Mouse (Mus musculus): ENCODE data around the gene Sgsm3. TPM values are rescaled to one million over a fixed set of nuclear protein-coding genes. Genes with fewer than 3 reads are reported as not detected.
A peak's percentile ranks its signal among the peaks of the same experiment; 100 is the strongest.

Gene Sgsm3
- polyA plus RNA-seq, 1 experiment from 2014 or later = 7.5 TPM

GRCm38 (mm10) chr15:81026901-81027300, 49.3 kb downstream of the Sgsm3 start:
- Histone ChIP-seq H3K36me3 (replicated peaks; ENCODE audit: insufficient read depth, low read length) (peaks cover 19% of the 10 kb centered on the region), H3K4me1 (ENCODE audit: insufficient read depth) (peaks cover 20% of the 10 kb centered on the region), H3K4me3 (ENCODE audit: low read depth, low read length) (no peak overlapping the region), H3K27me3 (ENCODE audit: insufficient read depth, low read length) (no peaks in the 10 kb centered on the region), H3K4me2 (ENCODE audit: low read depth, low read length) (no peak overlapping the region), H3K27ac (ENCODE audit: low read depth) (peak overlapping the region; percentile 48; the same call in 1 of the 2 replicates), H3K9ac (replicated peaks) (no peak overlapping the region), H3K9me3 (ENCODE audit: low read length) (no peaks in the 10 kb centered on the region)
- WGBS (ENCODE audit: insufficient replicate concordance) = 49% methylated on average over 5 of the region's 5 CpGs
- ATAC-seq = no peak
- DNase-seq = no peak
- TF ChIP-seq EP300 (IDR thresholded peaks at IDR 0.05; ENCODE audit: low read depth) = no peak
- TF ChIP-seq CTCF (IDR thresholded peaks at IDR 0.05; ENCODE audit: low read depth) = no peak

GRCm38 (mm10) chr15:81027378-81028173, 50.0 kb downstream of the Sgsm3 start:
- TF ChIP-seq CTCF (IDR thresholded peaks at IDR 0.05; ENCODE audit: low read depth) (peak; percentile 93), EP300 (IDR thresholded peaks at IDR 0.05; ENCODE audit: low read depth) (peak; percentile 59; the same call in 1 of the 2 replicates)
- WGBS (ENCODE audit: insufficient replicate concordance) = 25% methylated on average over 8 of the region's 8 CpGs
- H3K27ac ChIP-seq (ENCODE audit: low read depth) = 0 out of 2 replicates have a peak overlapping the region, but pooled peaks have one; percentile 34
- no peak overlapping the region for H3K4me2 ChIP-seq (ENCODE audit: low read depth, low read length)
- H3K27me3 ChIP-seq (ENCODE audit: insufficient read depth, low read length) = no peaks in the 10 kb centered on the region
- ATAC-seq (peak; percentile 94), DNase-seq (peak; percentile 86)
- H3K9ac ChIP-seq (replicated peaks) = no peak overlapping the region
- H3K4me1 ChIP-seq (ENCODE audit: insufficient read depth) = peaks cover 14% of the 10 kb centered on the region
- H3K4me3 ChIP-seq (ENCODE audit: low read depth, low read length) = no peak overlapping the region
- H3K36me3 ChIP-seq (replicated peaks; ENCODE audit: insufficient read depth, low read length) = peaks cover 13% of the 10 kb centered on the region
- no peaks in the 10 kb centered on the region for H3K9me3 ChIP-seq (ENCODE audit: low read length)

GRCm38 (mm10) chr15:81030891-81031425, 53.4 kb downstream of the Sgsm3 start:
- Histone ChIP-seq H3K36me3 (replicated peaks; ENCODE audit: insufficient read depth, low read length) (0 out of 2 replicates have a peak, but pooled peaks cover 4% of the 10 kb centered on the region), H3K27me3 (ENCODE audit: insufficient read depth, low read length) (no peaks in the 10 kb centered on the region), H3K27ac (ENCODE audit: low read depth) (no peak overlapping the region), H3K4me3 (ENCODE audit: low read depth, low read length) (no peak overlapping the region), H3K9ac (replicated peaks) (no peak overlapping the region), H3K9me3 (ENCODE audit: low read length) (no peaks in the 10 kb centered on the region), H3K4me2 (ENCODE audit: low read depth, low read length) (no peak overlapping the region), H3K4me1 (ENCODE audit: insufficient read depth) (peaks cover 34% of the 10 kb centered on the region)
- ATAC-seq = no peak
- no peak for TF ChIP-seq EP300 (IDR thresholded peaks at IDR 0.05; ENCODE audit: low read depth)
- no peak for TF ChIP-seq CTCF (IDR thresholded peaks at IDR 0.05; ENCODE audit: low read depth)
- no peak for DNase-seq
- WGBS (ENCODE audit: insufficient replicate concordance) = 67% methylated on average over 10 of the region's 10 CpGs

GRCm38 (mm10) chr15:81031611-81032010, 54.0 kb downstream of the Sgsm3 start:
- no peak overlapping the region for H3K4me2 ChIP-seq (ENCODE audit: low read depth, low read length)
- ATAC-seq (no peak), DNase-seq (no peak)
- 86% methylated on average over 4 of the region's 4 CpGs for WGBS (ENCODE audit: insufficient replicate concordance)
- 0 out of 2 replicates have a peak, but pooled peaks cover 3% of the 10 kb centered on the region for H3K36me3 ChIP-seq (replicated peaks; ENCODE audit: insufficient read depth, low read length)
- H3K4me3 ChIP-seq (ENCODE audit: low read depth, low read length) = no peak overlapping the region
- H3K9me3 ChIP-seq (ENCODE audit: low read length) = no peaks in the 10 kb centered on the region
- no peak overlapping the region for H3K27ac ChIP-seq (ENCODE audit: low read depth)
- peaks cover 34% of the 10 kb centered on the region for H3K4me1 ChIP-seq (ENCODE audit: insufficient read depth)
- no peak overlapping the region for H3K9ac ChIP-seq (replicated peaks)
- H3K27me3 ChIP-seq (ENCODE audit: insufficient read depth, low read length) = no peaks in the 10 kb centered on the region
- TF ChIP-seq EP300 (IDR thresholded peaks at IDR 0.05; ENCODE audit: low read depth) (no peak), CTCF (IDR thresholded peaks at IDR 0.05; ENCODE audit: low read depth) (no peak)

GRCm38 (mm10) chr15:81032941-81033629, 55.5 kb downstream of the Sgsm3 start:
- no peak overlapping the region for H3K4me3 ChIP-seq (ENCODE audit: low read depth, low read length)
- H3K9me3 ChIP-seq (ENCODE audit: low read length) = no peaks in the 10 kb centered on the region
- H3K4me2 ChIP-seq (ENCODE audit: low read depth, low read length) = no peak overlapping the region
- TF ChIP-seq CTCF (IDR thresholded peaks at IDR 0.05; ENCODE audit: low read depth) (no peak), EP300 (IDR thresholded peaks at IDR 0.05; ENCODE audit: low read depth) (no peak)
- DNase-seq (no peak), ATAC-seq (peak; percentile 40; the same call in 1 of the 2 replicates)
- H3K27ac ChIP-seq (ENCODE audit: low read depth) = peak overlapping the region; percentile 4; the same call in 1 of the 2 replicates
- 0 out of 2 replicates have a peak, but pooled peaks cover 3% of the 10 kb centered on the region for H3K36me3 ChIP-seq (replicated peaks; ENCODE audit: insufficient read depth, low read length)
- no peaks in the 10 kb centered on the region for H3K27me3 ChIP-seq (ENCODE audit: insufficient read depth, low read length)
- WGBS (ENCODE audit: insufficient replicate concordance) = 36% methylated on average over 9 of the region's 9 CpGs
- peaks cover 23% of the 10 kb centered on the region for H3K4me1 ChIP-seq (ENCODE audit: insufficient read depth)
- no peak overlapping the region for H3K9ac ChIP-seq (replicated peaks)

- ATAC-seq (no peak), DNase-seq (no peak)
- no peaks in the 10 kb centered on the region for H3K9me3 ChIP-seq (ENCODE audit: low read length)
- 76% methylated on average over 6 of the region's 6 CpGs for WGBS (ENCODE audit: insufficient replicate concordance)
- TF ChIP-seq CTCF (IDR thresholded peaks at IDR 0.05; ENCODE audit: low read depth) (no peak), EP300 (IDR thresholded peaks at IDR 0.05; ENCODE audit: low read depth) (no peak)
- peaks cover 23% of the 10 kb centered on the region for H3K4me1 ChIP-seq (ENCODE audit: insufficient read depth)
- no peak overlapping the region for H3K9ac ChIP-seq (replicated peaks)
- H3K36me3 ChIP-seq (replicated peaks; ENCODE audit: insufficient read depth, low read length) = 0 out of 2 replicates have a peak, but pooled peaks cover 3% of the 10 kb centered on the region
- no peak overlapping the region for H3K4me2 ChIP-seq (ENCODE audit: low read depth, low read length)
- H3K27me3 ChIP-seq (ENCODE audit: insufficient read depth, low read length) = no peaks in the 10 kb centered on the region
- H3K4me3 ChIP-seq (ENCODE audit: low read depth, low read length) = no peak overlapping the region
- 0 out of 2 replicates have a peak overlapping the region, but pooled peaks have one; percentile 24 for H3K27ac ChIP-seq (ENCODE audit: low read depth)
Observed at GRCm38 (mm10) chr15:81034119-81034518, 56.6 kb downstream of the Sgsm3 start.

Data from liver, postnatal 0 days (tissue).